Mouse (Mus musculus) heart, embryonic 11.5 days (tissue): ENCODE data around the gene Slc19a3. TPM values are rescaled to one million over a fixed set of nuclear protein-coding genes. Genes with fewer than 3 reads are reported as not detected.

Experiments used
- ATAC-seq: fragments of 200-750 bp; cut with Nextera tagmentation; replicated peaks from 2 replicates; pipeline ENCODE4 v1.8.0; 2017; ENCODE audit warnings: moderate library complexity; ENCODE audit not compliant: insufficient number of reproducible peaks, low FRiP score, low TSS enrichment
- H3K27ac ChIP-seq: fragments of 300-500 bp; sonication (generic); 2 replicates; pipeline ENCODE4 v1.5.1; 2014; ENCODE audit warnings: mild to moderate bottlenecking, low read depth, low read length
- H3K27me3 ChIP-seq: fragments of 300-500 bp; sonication (generic); 2 replicates; pipeline ENCODE4 v1.6.1; 2014; ENCODE audit warnings: mild to moderate bottlenecking, low read length, mixed read lengths; ENCODE audit not compliant: control insufficient read depth, insufficient read depth
- H3K36me3 ChIP-seq: fragments of 300-500 bp; sonication (generic); 2 replicates; pipeline ENCODE4 v1.6.1; 2014; ENCODE audit warnings: mild to moderate bottlenecking, low read length, moderate library complexity, mixed read lengths; ENCODE audit not compliant: control insufficient read depth, insufficient read depth
- H3K4me1 ChIP-seq: fragments of 300-500 bp; sonication (generic); 2 replicates; pipeline ENCODE4 v1.6.1; 2014; ENCODE audit warnings: low read length; ENCODE audit not compliant: control insufficient read depth, insufficient read depth
- H3K4me2 ChIP-seq: fragments of 300-500 bp; sonication (generic); 2 replicates; pipeline ENCODE4 v1.6.1; 2014; ENCODE audit warnings: mild to moderate bottlenecking, moderate library complexity
- H3K4me3 ChIP-seq: fragments of 300-500 bp; sonication (generic); 2 replicates; pipeline ENCODE4 v1.5.1; 2014; ENCODE audit warnings: low read depth, low read length
- H3K9ac ChIP-seq: fragments of 300-500 bp; sonication (generic); 2 replicates; pipeline ENCODE4 v1.6.1; 2014; ENCODE audit warnings: mild to moderate bottlenecking, low read depth, low read length, moderate library complexity
- H3K9me3 ChIP-seq: fragments of 300-500 bp; sonication (generic); replicated peaks from 2 replicates; pipeline ENCODE4 v1.6.1; 2016; ENCODE audit warnings: low read length; ENCODE audit not compliant: control insufficient read depth
- whole genome bisulfite sequencing: fragments of 180-500 bp; shearing (Covaris S2); extraction: QIAGEN DNeasy Blood & Tissue Kit; methylation state at CpG from one replicate; pipeline ENCODE4 v1.1.7; 2014; ENCODE audit not compliant: insufficient replicate concordance; 5-methylcytosine and 5-hydroxymethylcytosine counted together
- polyA plus RNA-seq: library from polyadenylated mRNA; unstranded; fragments of >200 nt; fragmentation: Nextera tagmentation; extraction: Ambion mirVana; gene quantifications from 2 replicates; pipeline ENCODE4 v1.2.1, GENCODE M21; 2014

Gene Slc19a3
- polyA plus RNA-seq, 1 experiment from 2014 or later, result 1.7 TPM

DNA sequence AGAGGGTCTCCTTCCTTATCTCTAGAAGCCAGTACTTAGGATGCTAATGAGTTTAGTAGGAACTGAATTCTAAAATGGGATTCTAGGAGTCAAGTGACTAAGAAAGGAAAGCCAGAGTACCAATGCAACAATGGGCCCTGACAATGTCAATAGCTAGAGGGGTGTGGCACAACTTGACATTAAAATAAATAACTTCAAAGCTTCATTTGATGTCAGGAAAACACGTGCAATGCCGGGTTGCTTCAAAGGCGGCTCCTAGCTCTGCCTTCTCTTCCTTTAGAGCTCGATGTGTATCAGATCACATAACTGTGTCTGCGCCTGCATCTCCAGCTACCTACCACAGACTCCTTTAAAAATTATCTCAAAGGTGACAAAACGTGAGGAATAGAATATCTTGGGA lies 64.3 kb downstream of the Slc19a3 start:
- Histone ChIP-seq H3K27me3 (no peaks in the 10 kb centered on the region), H3K4me2 (peak overlapping the region; percentile 34), H3K4me3 (no peak overlapping the region), H3K36me3 (no peaks in the 10 kb centered on the region), H3K9ac (no peak overlapping the region), H3K9me3 (no peaks in the 10 kb centered on the region), H3K4me1 (peaks cover 27% of the 10 kb centered on the region), H3K27ac (peak overlapping the region; percentile 70)
- ATAC-seq, result no peak
- WGBS, result 43% methylated on average over 6 of the region's 6 CpGs

DNA sequence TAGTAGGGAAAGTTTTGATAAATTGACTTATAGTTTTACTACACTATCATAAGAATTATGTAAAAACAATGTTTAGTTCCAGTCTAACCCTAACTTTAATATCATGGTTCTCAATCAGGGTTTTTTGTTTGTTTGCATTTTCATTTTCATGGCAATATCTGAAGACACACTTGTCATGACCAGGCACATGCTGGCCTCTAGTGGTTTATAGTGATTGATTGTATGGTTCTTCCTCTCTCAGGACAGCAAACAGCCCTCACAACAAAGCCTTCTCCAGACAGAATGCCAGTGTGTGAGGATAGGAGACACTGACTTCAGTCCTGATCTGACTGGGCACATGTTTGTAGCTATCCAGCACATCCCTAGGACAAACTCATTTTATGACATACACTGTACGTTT lies 65.0 kb downstream of the Slc19a3 start:
- Histone ChIP-seq H3K36me3 (no peaks in the 10 kb centered on the region), H3K4me3 (no peak overlapping the region), H3K9ac (no peak overlapping the region), H3K4me2 (no peak overlapping the region), H3K27me3 (no peaks in the 10 kb centered on the region), H3K4me1 (peaks cover 27% of the 10 kb centered on the region), H3K9me3 (no peaks in the 10 kb centered on the region), H3K27ac (0 out of 2 replicates have a peak overlapping the region, but pooled peaks have one; percentile 70)
- WGBS, result 74% methylated on average over 1 of the region's 1 CpGs
- no peak for ATAC-seq

DNA sequence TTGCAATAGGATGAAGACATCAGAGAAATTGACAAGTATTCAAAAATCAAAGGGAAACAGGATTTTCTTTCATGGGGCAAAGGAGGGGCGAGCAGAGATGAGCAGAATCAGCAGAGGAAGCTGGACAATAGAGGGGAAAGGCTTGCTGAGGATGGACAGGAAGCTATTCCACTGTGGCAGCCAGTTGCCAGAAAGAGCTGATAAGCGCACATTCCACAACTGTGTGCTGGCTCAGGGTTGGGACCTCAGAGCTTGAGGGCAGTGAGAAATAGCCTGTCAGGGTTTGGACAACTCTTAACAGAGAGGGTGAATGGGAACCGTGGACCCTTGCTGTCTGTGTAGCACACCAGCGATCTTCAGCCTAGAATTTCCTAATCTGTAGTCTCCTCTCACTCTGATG lies 66.2 kb downstream of the Slc19a3 start:
- Histone ChIP-seq H3K4me1 (peaks cover 27% of the 10 kb centered on the region), H3K27me3 (no peaks in the 10 kb centered on the region), H3K36me3 (no peaks in the 10 kb centered on the region), H3K9ac (no peak overlapping the region), H3K27ac (peak overlapping the region; percentile 52), H3K9me3 (no peaks in the 10 kb centered on the region), H3K4me2 (peak overlapping the region; percentile 3; the same call in 1 of the 2 replicates), H3K4me3 (no peak overlapping the region)
- 11% methylated on average over 4 of the region's 4 CpGs for WGBS
- ATAC-seq, result peak; percentile 69

DNA sequence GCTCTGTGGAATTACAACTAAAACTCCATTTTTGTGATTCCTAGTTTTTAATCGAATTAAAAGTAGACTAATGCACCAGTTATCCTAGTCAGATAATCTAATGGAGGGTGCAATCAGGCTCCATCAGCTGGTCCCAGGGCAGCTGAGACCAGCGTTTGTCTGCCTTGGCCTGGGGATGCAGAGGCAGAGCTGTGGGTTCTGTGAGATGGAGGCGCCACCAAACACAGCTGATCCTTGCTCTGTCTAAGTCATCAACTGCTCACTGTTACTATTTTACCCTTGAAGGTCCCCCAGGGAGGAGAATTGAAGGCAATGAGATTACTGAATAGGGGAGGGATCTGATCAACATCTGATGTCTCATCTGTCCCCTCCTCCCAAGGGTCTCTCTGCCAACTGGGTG lies 71.8 kb downstream of the Slc19a3 start:
- no peak overlapping the region for H3K27ac ChIP-seq
- ATAC-seq, result no peak
- no peaks in the 10 kb centered on the region for H3K27me3 ChIP-seq
- 73% methylated on average over 3 of the region's 3 CpGs for WGBS
- H3K36me3 ChIP-seq, result no peaks in the 10 kb centered on the region
- no peak overlapping the region for H3K4me3 ChIP-seq
- no peaks in the 10 kb centered on the region for H3K9me3 ChIP-seq
- H3K9ac ChIP-seq, result no peak overlapping the region
- peaks cover 2% of the 10 kb centered on the region; the same call in 1 of the 2 replicates for H3K4me1 ChIP-seq
- no peak overlapping the region for H3K4me2 ChIP-seq

Other genes with a start within 250 kb of the Slc19a3 start
- gene Agfg1, start 199.0 kb downstream of the Slc19a3 start, polyA plus RNA-seq, result 42.2 and 43.8 TPM in 2 replicates
- gene A030005L19Rik, start 125.1 kb downstream of the Slc19a3 start, polyA plus RNA-seq, result 0.38 and 0.40 TPM in 2 replicates
- not detected in 2 replicates for gene A030014E15Rik, start 113.5 kb downstream of the Slc19a3 start, polyA plus RNA-seq
- gene Gm6217, start 107.0 kb downstream of the Slc19a3 start, polyA plus RNA-seq, result not detected in 2 replicates
- not detected in 2 replicates for gene A030003K21Rik, start 95.1 kb downstream of the Slc19a3 start, polyA plus RNA-seq
- gene Gm7544, start 82.4 kb downstream of the Slc19a3 start, polyA plus RNA-seq, result not detected in 2 replicates
- gene Gm47955, start 78.2 kb downstream of the Slc19a3 start, polyA plus RNA-seq, result not detected in 2 replicates
- not detected in 2 replicates for gene Gm47959, start 37.9 kb downstream of the Slc19a3 start, polyA plus RNA-seq
- gene Krtap28-10, start 4.0 kb upstream of the Slc19a3 start, polyA plus RNA-seq, result not detected in 2 replicates
- gene Gm47969, start 6.5 kb upstream of the Slc19a3 start, polyA plus RNA-seq, result not detected in 2 replicates
- not detected in 2 replicates for gene A030005K14Rik, start 20.9 kb upstream of the Slc19a3 start, polyA plus RNA-seq
- 0.16 and 0.68 TPM in 2 replicates for gene Krtap28-13, start 22.5 kb upstream of the Slc19a3 start, polyA plus RNA-seq
- 0.43 TPM in 1 of 2 replicates, not detected in the other for gene Ccl20, start 78.3 kb upstream of the Slc19a3 start, polyA plus RNA-seq
- gene Daw1, start 121.3 kb upstream of the Slc19a3 start, polyA plus RNA-seq, result 0.25 TPM in 1 of 2 replicates, not detected in the other